Mouse (Mus musculus): Measurements from ENCODE around the gene Vmn2r113.
"Not testable (repeated sequence)": the region's sequence is repeated elsewhere in the genome, so short reads cannot be mapped to it uniquely, and the experiment has no call there.

The Vmn2r113 gene

DNA sequence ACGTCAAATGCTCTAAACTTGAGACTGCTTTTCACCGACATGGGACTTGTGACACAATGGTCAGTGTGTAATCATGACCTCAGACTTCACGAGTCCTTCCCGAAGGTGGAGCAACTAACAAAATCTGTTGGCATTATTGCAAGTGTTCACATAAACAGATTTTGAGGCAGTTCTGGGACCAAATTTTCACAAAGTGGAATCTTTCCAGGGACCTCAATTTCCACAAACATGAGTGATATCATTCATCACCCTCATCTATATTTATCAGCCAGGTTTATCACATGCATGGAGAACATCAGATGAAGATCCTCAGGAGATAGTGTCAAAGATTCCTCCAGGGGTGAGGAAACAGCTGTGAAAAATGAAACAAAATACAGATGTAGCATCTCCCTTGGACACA lies at the start of gene Vmn2r113:
Gene Vmn2r113 (plus strand): TSS at position 301 of the 400 bp plus-strand sequence.
- DNase-seq (ENCODE audit: low spot score in 2 of 2) = not testable (repeated sequence)

Measured in right cerebral cortex, adult 2 months (tissue).